Mouse (Mus musculus) neural tube, embryonic 15.5 days (tissue): ENCODE measurements around the gene Zmynd15. TPM values are rescaled to one million over a fixed set of nuclear protein-coding genes. Genes with fewer than 3 reads are reported as not detected.
"Not testable (repeated sequence)": the region's sequence is repeated elsewhere in the genome, so short reads cannot be mapped to it uniquely, and the experiment has no call there.

Experiments used
- ATAC-seq: fragments of 200-750 bp; cut with Nextera tagmentation; 2 replicates; pipeline ENCODE4 v1.8.0; 2017; ENCODE audit warnings: mild to moderate bottlenecking, moderate TSS enrichment, moderate library complexity; ENCODE audit not compliant: low FRiP score
- H3K27ac ChIP-seq: fragments of 300-500 bp; sonication (generic); replicated peaks from 2 replicates; pipeline ENCODE4 v1.5.1; 2015; ENCODE audit warnings: mild to moderate bottlenecking, inconsistent platforms
- H3K27me3 ChIP-seq: fragments of 300-500 bp; sonication (generic); replicated peaks from 2 replicates; pipeline ENCODE4 v1.6.1; 2015; ENCODE audit warnings: inconsistent platforms
- H3K36me3 ChIP-seq: fragments of 300-500 bp; sonication (generic); 2 replicates; pipeline ENCODE4 v1.6.1; 2015; ENCODE audit warnings: inconsistent platforms
- H3K4me1 ChIP-seq: fragments of 300-500 bp; sonication (generic); 2 replicates; pipeline ENCODE4 v1.6.1; 2015; ENCODE audit warnings: inconsistent platforms
- H3K4me2 ChIP-seq: fragments of 300-500 bp; sonication (generic); 2 replicates; pipeline ENCODE4 v1.6.1; 2015; ENCODE audit warnings: inconsistent platforms, mild to moderate bottlenecking, moderate library complexity
- H3K4me3 ChIP-seq: fragments of 300-500 bp; sonication (generic); replicated peaks from 2 replicates; pipeline ENCODE4 v1.5.1; 2015; ENCODE audit warnings: mild to moderate bottlenecking, inconsistent platforms
- H3K9ac ChIP-seq: fragments of 300-500 bp; sonication (generic); replicated peaks from 2 replicates; pipeline ENCODE4 v1.6.1; 2015; ENCODE audit warnings: mild to moderate bottlenecking, inconsistent platforms
- H3K9me3 ChIP-seq: fragments of 300-500 bp; sonication (generic); replicated peaks from 2 replicates; pipeline ENCODE4 v1.6.1; 2016; ENCODE audit warnings: inconsistent platforms
- WGBS: fragments of 180-500 bp; shearing (Covaris S2); methylation state at CpG from one replicate; pipeline ENCODE4 v1.1.7; 2015; ENCODE audit warnings: mixed read lengths; 5-methylcytosine and 5-hydroxymethylcytosine counted together
- polyA plus RNA-seq: library from polyadenylated mRNA; unstranded; fragments of >200 nt; fragmentation: Nextera tagmentation; extraction: Ambion mirVana; gene quantifications from 2 replicates; pipeline ENCODE4 v1.2.1, GENCODE M21; 2015

Gene Zmynd15
- polyA plus RNA-seq: 0.60 and 1.0 TPM in 2 replicates

DNA sequence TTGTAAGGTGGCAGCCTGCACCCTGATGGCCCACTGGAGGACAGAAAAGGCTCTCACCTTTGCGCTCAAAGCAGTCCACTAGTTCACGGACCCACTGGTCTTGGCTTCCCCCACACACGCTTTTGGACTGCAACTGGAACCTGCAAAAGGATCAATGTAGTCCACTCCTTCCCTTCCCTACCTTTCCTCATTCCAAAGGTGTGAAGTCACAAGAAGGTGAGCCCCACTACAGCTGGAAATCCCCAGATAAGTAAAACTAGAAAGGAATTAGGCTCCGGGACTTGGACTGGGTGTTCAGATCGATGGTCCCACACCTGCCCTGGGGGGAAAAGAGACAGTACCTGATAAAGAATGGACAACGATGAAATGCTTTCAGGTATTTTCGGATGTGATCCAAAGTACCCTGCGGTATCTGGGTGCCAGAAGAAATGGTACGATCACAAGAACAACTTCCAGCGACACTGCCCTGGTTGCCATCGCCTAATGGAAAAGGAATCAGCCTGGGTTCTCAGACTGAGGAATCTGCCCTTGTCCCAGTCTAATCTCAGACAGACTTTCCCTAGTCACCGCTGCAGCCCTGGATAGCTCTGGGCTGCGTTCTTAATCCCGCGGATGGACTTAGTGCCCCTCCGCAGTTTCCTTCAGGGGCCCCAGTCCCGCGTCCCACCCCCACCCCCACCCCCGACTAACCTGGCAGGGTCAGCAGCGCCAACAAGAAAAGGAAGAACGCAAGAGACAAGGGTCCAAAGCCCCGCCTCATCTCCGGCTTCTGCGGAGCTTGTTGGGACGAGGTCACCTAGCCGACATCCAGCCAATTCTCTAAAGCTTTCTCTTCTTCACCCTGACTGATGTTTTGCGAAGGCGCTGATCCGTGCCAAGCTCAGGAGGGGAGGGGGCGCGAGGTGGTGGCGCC lies at the start of gene Zmynd15:
Gene Zmynd15, plus strand, starts transcription at position 746 of the 913 bp plus-strand sequence.
- H3K27ac ChIP-seq: no peak within 1 kb of the TSS
- H3K9me3 ChIP-seq: no peaks in the 10 kb centered on the region
- peak within 1 kb of the TSS; percentile 51 for H3K9ac ChIP-seq
- peak within 1 kb of the TSS; percentile 43 for H3K4me3 ChIP-seq
- no peak for ATAC-seq
- WGBS: 21% methylated on average over 32 of the region's 32 CpGs
- H3K36me3 ChIP-seq: 0 out of 2 replicates have a peak, but pooled peaks cover 5% of the 10 kb centered on the region
- peak within 1 kb of the TSS; percentile 81 for H3K4me2 ChIP-seq
- peaks cover 14% of the 10 kb centered on the region for H3K4me1 ChIP-seq
- H3K27me3 ChIP-seq: peaks cover 39% of the 10 kb centered on the region

DNA sequence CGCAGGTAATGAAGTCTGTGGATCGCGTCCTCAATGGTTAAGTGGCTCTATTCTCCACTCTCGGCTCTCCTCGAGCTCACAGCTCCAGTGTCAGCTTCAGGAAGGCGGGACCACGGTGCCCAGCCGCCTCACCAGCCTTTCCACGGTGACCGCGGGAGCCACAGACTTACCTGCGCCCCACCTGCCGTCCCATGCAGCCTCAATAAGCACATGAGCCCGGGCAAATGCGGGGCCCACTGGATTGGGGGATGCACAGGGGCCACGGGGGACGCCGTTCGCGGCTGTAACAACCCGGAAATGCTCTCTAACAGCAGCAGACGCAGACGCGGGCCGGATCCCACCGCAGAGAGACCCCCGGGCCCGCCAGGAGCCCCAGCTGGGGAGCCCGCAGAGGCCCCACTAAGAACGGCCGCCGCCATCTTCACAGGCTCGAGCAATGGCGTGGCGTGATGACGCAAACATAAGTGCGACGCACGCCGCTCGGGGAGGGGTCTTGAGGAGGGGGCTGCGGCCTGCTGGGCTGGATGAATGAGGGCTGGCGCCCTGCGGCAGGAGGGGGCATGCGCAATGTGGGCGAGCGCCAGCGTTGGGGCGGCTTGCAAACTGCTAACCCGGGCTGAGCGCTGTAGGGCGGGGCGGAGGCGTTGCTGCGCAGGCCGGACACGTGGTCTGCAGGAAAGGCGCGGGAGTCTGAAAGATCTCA lies 49.5 kb upstream of the Zmynd15 start, which contains the start of gene Pelp1:
Gene Pelp1, minus strand, starts transcription at position 438 of the 703 bp plus-strand sequence.
- H3K4me3 ChIP-seq: peak within 1 kb of the TSS; percentile 77
- peaks cover 7% of the 10 kb centered on the region; the same call in 1 of the 2 replicates for H3K36me3 ChIP-seq
- peaks cover 27% of the 10 kb centered on the region for H3K4me1 ChIP-seq
- no peaks in the 10 kb centered on the region for H3K9me3 ChIP-seq
- no peaks in the 10 kb centered on the region for H3K27me3 ChIP-seq
- peak within 1 kb of the TSS; percentile 79 for H3K4me2 ChIP-seq
- H3K9ac ChIP-seq: peak within 1 kb of the TSS; percentile 84
- ATAC-seq: peak; percentile 98
- under 1% methylated on average over 57 of the region's 59 CpGs for WGBS
- peak within 1 kb of the TSS; percentile 49 for H3K27ac ChIP-seq

DNA sequence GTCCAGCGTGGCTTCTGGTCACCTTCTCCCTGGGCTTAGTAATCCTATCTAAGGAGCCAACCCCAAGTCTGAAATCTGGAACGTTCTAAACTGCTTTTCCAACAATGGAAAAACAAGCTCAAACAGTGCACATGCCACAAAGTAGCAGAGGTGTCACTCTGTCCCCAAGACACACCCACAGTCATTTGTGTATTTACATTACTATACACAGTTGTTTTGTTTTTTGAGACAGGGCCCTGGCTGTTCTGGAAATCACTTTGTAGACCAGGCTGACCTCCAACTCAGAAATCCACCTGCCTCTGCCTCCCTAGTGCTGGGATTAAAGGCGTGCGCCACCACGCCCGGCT lies 49.0 kb upstream of the Zmynd15 start:
- peak overlapping the region; percentile 49 for H3K27ac ChIP-seq
- H3K27me3 ChIP-seq: no peaks in the 10 kb centered on the region
- peak overlapping the region; percentile 77 for H3K4me3 ChIP-seq
- peak overlapping the region; percentile 84 for H3K9ac ChIP-seq
- 62% methylated on average over 6 of the region's 6 CpGs for WGBS
- H3K4me1 ChIP-seq: peaks cover 27% of the 10 kb centered on the region
- H3K9me3 ChIP-seq: no peaks in the 10 kb centered on the region
- peak; percentile 28 for ATAC-seq
- peak overlapping the region; percentile 79 for H3K4me2 ChIP-seq
- H3K36me3 ChIP-seq: peaks cover 5% of the 10 kb centered on the region; the same call in 1 of the 2 replicates

DNA sequence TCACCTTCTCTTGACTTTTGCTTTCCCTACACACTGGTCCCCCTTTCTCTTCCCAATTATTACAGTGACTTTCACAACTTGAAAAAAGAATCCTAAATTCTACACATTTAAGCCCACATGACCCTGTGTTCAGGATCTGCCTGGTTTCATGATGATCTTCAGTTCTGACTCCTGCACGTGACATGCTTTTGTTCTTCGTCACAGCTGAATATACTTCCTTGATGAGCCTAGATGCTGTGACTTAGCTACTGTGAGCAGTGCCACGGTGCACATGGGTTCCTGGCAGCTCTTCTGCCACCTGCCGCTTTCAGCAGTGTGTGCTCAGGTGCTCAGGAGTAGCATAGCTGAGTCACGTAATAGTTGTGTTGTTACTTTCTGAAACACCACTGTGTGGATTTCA lies 46.6 kb upstream of the Zmynd15 start:
- Histone ChIP-seq H3K4me3 (no peak overlapping the region), H3K4me2 (no peak overlapping the region), H3K9me3 (no peaks in the 10 kb centered on the region), H3K27me3 (no peaks in the 10 kb centered on the region), H3K27ac (no peak overlapping the region), H3K36me3 (no peaks in the 10 kb centered on the region), H3K9ac (no peak overlapping the region), H3K4me1 (peaks cover 21% of the 10 kb centered on the region)
- ATAC-seq: no peak
- WGBS: 77% methylated on average over 5 of the region's 5 CpGs

DNA sequence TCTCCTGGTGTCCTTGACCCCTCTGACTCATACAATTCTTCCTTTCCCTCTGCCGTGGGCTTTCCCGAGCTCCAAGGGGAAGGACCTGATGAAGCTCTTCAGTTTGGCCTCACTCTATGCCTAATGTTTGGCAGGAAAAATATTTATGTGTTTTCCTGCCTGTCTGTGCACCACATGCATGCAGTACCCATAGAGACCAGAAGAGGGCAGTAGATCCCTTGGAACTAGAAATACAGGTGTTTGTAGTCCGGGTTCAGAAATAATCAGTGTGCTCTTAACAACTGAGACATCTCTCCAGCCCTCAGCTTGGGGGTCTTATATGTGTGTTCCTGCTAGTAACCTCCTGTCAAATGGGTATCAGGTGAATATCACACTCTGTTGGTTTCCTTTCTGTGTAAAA lies 45.3 kb upstream of the Zmynd15 start:
- H3K9me3 ChIP-seq: no peaks in the 10 kb centered on the region
- no peak for ATAC-seq

DNA sequence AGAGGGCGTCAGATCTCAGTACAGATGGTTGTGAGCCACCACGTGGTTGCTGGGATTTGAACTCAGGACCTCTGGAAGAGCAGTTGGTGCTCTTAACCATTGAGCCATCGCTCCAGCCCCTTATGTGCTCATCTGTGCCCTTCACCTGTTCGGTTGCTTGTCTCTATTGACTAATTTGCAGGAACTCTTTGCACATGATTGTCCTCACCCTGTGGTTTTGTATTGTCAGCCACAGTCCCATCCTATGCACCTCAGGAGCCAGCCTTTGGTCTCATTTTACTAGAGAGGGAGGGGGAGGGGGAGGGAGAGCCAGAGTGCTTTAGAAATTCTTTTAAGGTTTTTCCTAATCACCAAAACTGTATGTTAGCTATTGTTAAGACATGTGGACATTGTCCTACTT lies 41.0 kb upstream of the Zmynd15 start:
- H3K36me3 ChIP-seq: no peaks in the 10 kb centered on the region
- ATAC-seq: no peak
- WGBS: 70% methylated on average over 4 of the region's 4 CpGs
- H3K4me1 ChIP-seq: no peaks in the 10 kb centered on the region
- H3K9ac ChIP-seq: no peak overlapping the region
- no peaks in the 10 kb centered on the region for H3K9me3 ChIP-seq
- H3K27ac ChIP-seq: no peak overlapping the region
- no peak overlapping the region for H3K4me2 ChIP-seq
- H3K27me3 ChIP-seq: no peaks in the 10 kb centered on the region
- no peak overlapping the region for H3K4me3 ChIP-seq

More for the DNA sequence above, 45.3 kb upstream of the Zmynd15 start:
- Histone ChIP-seq H3K9ac (no peak overlapping the region), H3K27me3 (no peaks in the 10 kb centered on the region), H3K4me1 (peaks cover 9% of the 10 kb centered on the region), H3K4me2 (no peak overlapping the region), H3K27ac (no peak overlapping the region), H3K4me3 (no peak overlapping the region), H3K36me3 (no peaks in the 10 kb centered on the region)
- WGBS: 12% methylated on average over 3 of the region's 3 CpGs

DNA sequence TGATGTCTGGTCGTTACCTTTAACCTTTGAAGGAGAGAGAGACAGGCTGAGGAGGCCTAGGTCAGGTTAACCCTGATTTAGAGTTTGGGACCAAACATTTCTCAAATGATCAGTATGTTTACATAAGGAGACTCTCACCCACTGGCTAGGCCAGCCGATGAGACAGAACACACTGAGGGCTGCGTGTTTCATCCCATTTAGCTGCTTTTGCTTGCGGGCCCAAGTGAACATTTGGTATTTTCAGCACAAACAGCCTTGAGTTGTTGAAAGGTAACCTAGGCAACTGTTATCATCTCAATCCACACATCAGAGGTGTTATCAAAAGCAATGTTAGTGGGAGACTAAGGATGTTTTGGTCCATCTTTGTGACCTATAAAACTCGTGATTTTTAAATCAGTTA lies 39.7 kb upstream of the Zmynd15 start:
- no peaks in the 10 kb centered on the region for H3K4me1 ChIP-seq
- no peak overlapping the region for H3K4me3 ChIP-seq
- H3K36me3 ChIP-seq: no peaks in the 10 kb centered on the region
- H3K27me3 ChIP-seq: no peaks in the 10 kb centered on the region
- no peak overlapping the region for H3K4me2 ChIP-seq
- WGBS: 71% methylated on average over 5 of the region's 5 CpGs
- no peak for ATAC-seq
- H3K9ac ChIP-seq: no peak overlapping the region
- no peaks in the 10 kb centered on the region for H3K9me3 ChIP-seq
- H3K27ac ChIP-seq: no peak overlapping the region

DNA sequence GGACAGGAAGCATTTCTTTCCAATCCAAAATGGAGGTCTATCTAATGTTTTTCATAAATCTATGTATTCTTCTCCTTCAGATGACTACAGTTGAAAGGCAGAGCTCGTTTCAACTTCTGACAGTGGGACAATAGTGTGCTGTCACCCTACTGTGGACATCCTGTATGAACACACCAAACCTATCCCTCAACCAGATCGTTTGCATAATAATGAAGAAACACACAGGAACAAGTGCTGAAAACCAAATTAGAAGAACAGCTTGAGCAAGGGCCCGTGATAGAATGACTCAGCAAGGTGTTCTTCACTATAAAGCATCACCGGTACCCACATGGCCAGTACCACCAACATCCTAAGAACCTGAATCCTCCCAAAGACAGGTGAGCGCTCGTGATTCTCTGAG lies 32.6 kb upstream of the Zmynd15 start:
- 70% methylated on average over 6 of the region's 6 CpGs for WGBS
- H3K36me3 ChIP-seq, H3K27me3 ChIP-seq, H3K9ac ChIP-seq, H3K4me2 ChIP-seq, H3K4me3 ChIP-seq, H3K27ac ChIP-seq, ATAC-seq, H3K9me3 ChIP-seq: not testable (repeated sequence)
- peaks cover 10% of the 10 kb centered on the region for H3K4me1 ChIP-seq

DNA sequence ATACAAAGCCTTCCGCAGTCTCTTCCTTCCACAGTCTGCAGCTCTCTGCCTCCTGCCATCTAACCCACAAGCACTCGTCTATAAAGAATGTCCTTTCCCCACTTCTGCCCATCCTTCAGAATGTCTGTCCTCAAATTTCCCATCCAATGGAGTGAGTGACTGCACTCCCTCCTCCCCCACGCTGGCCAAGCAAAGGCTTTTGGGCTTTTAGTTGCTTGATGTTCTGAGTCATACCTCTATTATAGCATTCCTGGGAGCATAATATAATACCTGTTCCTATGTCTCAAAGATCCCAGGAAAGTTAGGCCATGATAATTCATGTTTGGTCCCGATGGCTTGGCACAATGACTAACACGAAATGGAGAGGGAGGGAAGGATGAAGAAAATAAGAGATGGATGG lies 27.7 kb upstream of the Zmynd15 start:
- 20% methylated on average over 5 of the region's 5 CpGs for WGBS
- no peak for ATAC-seq
- Histone ChIP-seq H3K36me3 (peaks cover 10% of the 10 kb centered on the region), H3K9ac (peak overlapping the region; percentile 95; the same call in 1 of the 2 replicates), H3K9me3 (no peaks in the 10 kb centered on the region), H3K4me3 (peak overlapping the region; percentile 94), H3K27me3 (no peaks in the 10 kb centered on the region), H3K27ac (peak overlapping the region; percentile 94), H3K4me1 (peaks cover 40% of the 10 kb centered on the region), H3K4me2 (peak overlapping the region; percentile 91)

DNA sequence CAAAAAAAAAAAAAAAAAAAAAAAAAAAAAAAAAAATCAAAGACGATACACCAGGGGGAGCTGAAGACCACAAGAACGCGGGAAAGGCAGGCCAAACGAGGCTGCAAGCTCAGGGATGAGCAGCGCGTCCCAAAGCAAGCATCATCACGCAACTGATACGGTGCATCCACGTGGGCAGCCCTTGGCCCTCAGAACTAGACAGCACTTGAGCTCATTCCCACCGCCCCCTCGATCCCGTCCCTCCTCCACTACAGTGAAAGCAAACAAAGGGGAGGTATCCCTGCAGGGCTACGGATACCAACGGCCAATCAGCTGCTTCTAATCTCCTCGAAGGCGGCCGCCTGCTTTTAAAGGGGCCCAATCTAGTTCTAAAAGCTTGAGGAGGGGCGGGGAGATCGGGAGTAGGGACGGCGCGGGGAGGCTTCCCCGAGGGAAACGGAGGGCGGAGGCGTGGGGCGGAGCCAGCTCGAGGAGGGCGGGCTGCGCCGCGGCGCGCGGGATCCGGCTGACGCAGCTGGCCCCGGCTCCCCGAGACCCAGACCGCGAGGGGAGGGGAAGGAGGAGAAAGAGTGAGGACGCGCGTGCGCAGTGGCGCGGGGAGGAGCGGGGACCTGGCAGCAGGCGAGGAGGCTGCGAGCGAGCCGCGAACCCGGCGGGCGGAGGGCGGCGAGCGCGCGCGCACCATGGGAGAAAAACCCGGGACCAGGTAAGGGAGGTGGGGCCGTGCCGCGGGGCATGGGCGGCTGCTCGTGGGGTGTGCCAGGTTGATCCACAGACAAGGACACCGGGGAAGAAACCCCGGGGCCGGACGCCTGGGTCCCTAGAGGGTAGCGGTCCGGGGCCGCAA lies 27.0 kb upstream of the Zmynd15 start, which contains the start of gene Arrb2:
Gene Arrb2, plus strand, starts transcription at position 588 of the 847 bp plus-strand sequence.
- H3K4me2 ChIP-seq: peak within 1 kb of the TSS; percentile 91
- peak; percentile 95 for ATAC-seq
- H3K27ac ChIP-seq: peak within 1 kb of the TSS; percentile 94
- peak within 1 kb of the TSS; percentile 95 for H3K9ac ChIP-seq
- peak within 1 kb of the TSS; percentile 94 for H3K4me3 ChIP-seq
- no peaks in the 10 kb centered on the region for H3K9me3 ChIP-seq
- H3K4me1 ChIP-seq: peaks cover 40% of the 10 kb centered on the region
- peaks cover 15% of the 10 kb centered on the region for H3K36me3 ChIP-seq
- no peaks in the 10 kb centered on the region for H3K27me3 ChIP-seq
- under 1% methylated on average over 69 of the region's 75 CpGs for WGBS
